Mouse (Mus musculus) kidney, adult 2 months (tissue): ENCODE measurements around the gene Alkbh8. TPM values are rescaled to one million over a fixed set of nuclear protein-coding genes. Genes with fewer than 3 reads are reported as not detected.
"Not testable (repeated sequence)": the region's sequence is repeated elsewhere in the genome, so short reads cannot be mapped to it uniquely, and the experiment has no call there.

Experiments
- DNase-seq: peaks from one replicate; pipeline ENCODE4 v3.0.0; 2021
- H3K27ac ChIP-seq: fragments of 200-500 bp; 2 replicates; pipeline ENCODE4 v1.5.1; 2012; ENCODE audit warnings: low read depth, low read length, control low read depth, inconsistent platforms; ENCODE audit not compliant: insufficient read depth
- H3K27me3 ChIP-seq: fragments of 200-500 bp; replicated peaks from 2 replicates; pipeline ENCODE4 v1.6.1; 2012; ENCODE audit warnings: mild to moderate bottlenecking, moderate library complexity, low read length, inconsistent platforms; ENCODE audit not compliant: control insufficient read depth, insufficient read depth
- H3K36me3 ChIP-seq: fragments of 200-500 bp; 2 replicates; pipeline ENCODE4 v1.6.1; 2012; ENCODE audit warnings: mild to moderate bottlenecking, moderate library complexity, low read length, inconsistent platforms; ENCODE audit not compliant: control insufficient read depth, insufficient read depth
- H3K4me1 ChIP-seq: fragments of 200-500 bp; 2 replicates; pipeline ENCODE4 v1.6.1; 2011; ENCODE audit warnings: low read length; ENCODE audit not compliant: control insufficient read depth, insufficient read depth
- H3K4me3 ChIP-seq: fragments of 200-500 bp; 2 replicates; pipeline ENCODE4 v1.5.1; 2011; ENCODE audit warnings: mild to moderate bottlenecking, low read depth, low read length, control low read depth; ENCODE audit not compliant: insufficient read depth
- CTCF ChIP-seq: fragments of 200-500 bp; conservative IDR thresholded peaks from 2 replicates; pipeline ENCODE4 v1.5.1; 2011; ENCODE audit warnings: low read depth, mild to moderate bottlenecking, control low read depth, low read length, moderate library complexity, mixed read lengths; ENCODE audit not compliant: insufficient read depth, insufficient read length
- POLR2A ChIP-seq: fragments of 200-500 bp; IDR thresholded peaks from one replicate; pipeline ENCODE4 v1.6.1; 2011; ENCODE audit warnings: low read depth, low read length, control low read depth
- WGBS: fragments of 180-500 bp; shearing (Covaris S2); methylation state at CpG from one replicate; pipeline ENCODE4 v1.1.7; 2018; 5-methylcytosine and 5-hydroxymethylcytosine counted together
- polyA plus RNA-seq: library from polyadenylated mRNA; depleted of rRNA; stranded (reverse); fragments of >200 nt; gene quantifications from 2 replicates; pipeline ENCODE4 v1.2.3, GENCODE M21; 2012

Alkbh8 gene
- polyA plus RNA-seq, 1 experiment = 2.6 TPM

DNA sequence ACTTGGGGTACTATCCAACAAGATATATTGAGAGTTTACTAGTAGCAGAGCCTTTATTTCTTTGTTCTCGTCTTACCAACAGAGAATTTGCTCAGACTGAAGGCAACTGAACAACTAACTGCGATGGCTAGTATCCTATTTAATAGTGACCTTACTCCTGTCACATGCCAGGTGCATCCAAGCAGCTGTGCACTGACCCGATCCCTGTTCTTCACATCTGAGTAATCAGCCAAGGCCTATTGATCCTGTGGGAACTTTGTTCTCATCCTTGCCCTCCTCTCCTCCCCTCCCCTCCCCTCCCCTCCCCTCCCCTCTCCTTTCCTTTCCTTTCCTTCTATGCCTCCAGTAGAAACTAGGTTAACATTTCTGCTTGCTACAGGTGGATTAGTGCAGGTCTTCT, 1.7 kb downstream of the Alkbh8 start:
- Histone ChIP-seq H3K4me3 (no peak overlapping the region), H3K4me1 (peaks cover 2% of the 10 kb centered on the region; the same call in 1 of the 2 replicates), H3K27me3 (no peaks in the 10 kb centered on the region), H3K36me3 (no peaks in the 10 kb centered on the region), H3K27ac (no peak overlapping the region)
- TF ChIP-seq CTCF (no peak), POLR2A (no peak)
- 51% methylated on average over 3 of the region's 3 CpGs for WGBS
- peak; percentile 70 for DNase-seq

DNA sequence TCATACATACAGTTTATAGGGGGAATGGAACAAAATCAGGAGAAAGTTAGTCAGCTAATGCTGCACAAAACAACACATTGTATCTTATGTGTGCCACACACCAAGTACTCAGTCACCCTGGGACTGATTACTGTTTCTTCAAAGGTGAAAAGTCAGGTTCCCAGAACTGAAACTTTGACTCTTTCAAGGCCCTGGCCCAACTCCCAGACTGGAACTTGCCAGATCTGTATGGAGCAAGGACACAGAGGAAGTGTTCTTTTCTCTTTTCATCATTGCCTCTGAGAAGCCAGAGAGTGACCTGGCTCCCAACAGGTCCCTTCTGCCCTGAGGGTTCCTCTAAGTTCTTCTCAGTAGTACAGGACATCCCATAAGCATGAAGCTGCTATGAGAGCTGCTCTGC, 10.2 kb downstream of the Alkbh8 start:
- H3K27me3 ChIP-seq = no peaks in the 10 kb centered on the region
- TF ChIP-seq CTCF (no peak), POLR2A (no peak)

DNA sequence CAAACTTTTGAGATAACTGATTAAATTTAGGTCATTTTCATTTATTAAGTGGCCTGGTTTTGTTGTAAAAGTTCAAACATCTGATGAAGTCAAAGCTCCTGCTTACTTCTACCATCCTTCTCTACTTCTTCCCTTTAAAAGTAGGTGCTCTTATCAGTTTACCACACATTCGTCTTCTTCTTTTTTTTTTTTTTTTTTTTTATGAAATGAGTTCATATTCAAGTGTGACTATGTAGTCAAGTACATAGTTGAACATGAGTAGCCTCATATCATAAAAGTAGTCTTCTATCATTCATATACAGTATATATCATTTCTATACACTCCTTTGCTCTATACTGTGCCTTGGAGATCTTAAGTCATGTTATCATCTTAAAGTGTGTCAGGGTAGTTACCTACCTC, 11.0 kb downstream of the Alkbh8 start:
- DNase-seq = no peak
- H3K4me1 ChIP-seq = no peaks in the 10 kb centered on the region
- peaks cover 9% of the 10 kb centered on the region for H3K36me3 ChIP-seq
- TF ChIP-seq POLR2A (no peak), CTCF (no peak)
- H3K4me3 ChIP-seq = no peak overlapping the region
- no peak overlapping the region for H3K27ac ChIP-seq
- WGBS = 92% methylated on average over 1 of the region's 1 CpGs
- no peaks in the 10 kb centered on the region for H3K27me3 ChIP-seq

More for the DNA sequence above, 10.2 kb downstream of the Alkbh8 start:
- H3K27ac ChIP-seq = no peak overlapping the region
- no peaks in the 10 kb centered on the region for H3K4me1 ChIP-seq
- H3K4me3 ChIP-seq = no peak overlapping the region
- H3K36me3 ChIP-seq = peaks cover 3% of the 10 kb centered on the region
- DNase-seq = peak; percentile 55

GRCm38 (mm10) chr9:3350056-3350455, 15.1 kb downstream of the Alkbh8 start:
- no peak for DNase-seq
- H3K27me3 ChIP-seq = no peaks in the 10 kb centered on the region
- no peak overlapping the region for H3K4me3 ChIP-seq
- H3K36me3 ChIP-seq = peaks cover 9% of the 10 kb centered on the region
- no peak overlapping the region for H3K27ac ChIP-seq
- 57% methylated on average over 1 of the region's 1 CpGs for WGBS
- H3K4me1 ChIP-seq = no peaks in the 10 kb centered on the region
- no peak for TF ChIP-seq CTCF
- no peak for TF ChIP-seq POLR2A

DNA sequence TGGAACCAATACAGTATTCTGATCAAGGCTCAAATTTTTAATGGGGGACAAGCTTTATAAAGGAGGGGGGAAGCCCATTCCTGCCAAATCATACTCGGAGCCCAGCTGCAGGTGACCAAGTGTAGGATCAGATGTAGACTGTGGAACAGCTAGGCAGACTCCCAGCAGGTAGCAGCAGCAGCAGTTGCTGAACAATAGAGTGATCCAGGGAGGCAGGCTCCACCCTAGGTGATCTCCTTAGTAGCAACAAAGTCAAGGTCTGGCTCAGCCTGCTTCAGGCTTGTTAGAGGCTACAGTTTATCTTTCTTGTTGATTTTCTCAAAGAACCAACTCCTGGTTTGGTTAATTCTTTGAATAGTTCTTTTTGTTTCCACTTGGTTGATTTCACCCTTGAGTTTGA, 41.4 kb downstream of the Alkbh8 start:
- DNase-seq = not testable (repeated sequence)
- WGBS = 50% methylated on average over 1 of the region's 1 CpGs

DNA sequence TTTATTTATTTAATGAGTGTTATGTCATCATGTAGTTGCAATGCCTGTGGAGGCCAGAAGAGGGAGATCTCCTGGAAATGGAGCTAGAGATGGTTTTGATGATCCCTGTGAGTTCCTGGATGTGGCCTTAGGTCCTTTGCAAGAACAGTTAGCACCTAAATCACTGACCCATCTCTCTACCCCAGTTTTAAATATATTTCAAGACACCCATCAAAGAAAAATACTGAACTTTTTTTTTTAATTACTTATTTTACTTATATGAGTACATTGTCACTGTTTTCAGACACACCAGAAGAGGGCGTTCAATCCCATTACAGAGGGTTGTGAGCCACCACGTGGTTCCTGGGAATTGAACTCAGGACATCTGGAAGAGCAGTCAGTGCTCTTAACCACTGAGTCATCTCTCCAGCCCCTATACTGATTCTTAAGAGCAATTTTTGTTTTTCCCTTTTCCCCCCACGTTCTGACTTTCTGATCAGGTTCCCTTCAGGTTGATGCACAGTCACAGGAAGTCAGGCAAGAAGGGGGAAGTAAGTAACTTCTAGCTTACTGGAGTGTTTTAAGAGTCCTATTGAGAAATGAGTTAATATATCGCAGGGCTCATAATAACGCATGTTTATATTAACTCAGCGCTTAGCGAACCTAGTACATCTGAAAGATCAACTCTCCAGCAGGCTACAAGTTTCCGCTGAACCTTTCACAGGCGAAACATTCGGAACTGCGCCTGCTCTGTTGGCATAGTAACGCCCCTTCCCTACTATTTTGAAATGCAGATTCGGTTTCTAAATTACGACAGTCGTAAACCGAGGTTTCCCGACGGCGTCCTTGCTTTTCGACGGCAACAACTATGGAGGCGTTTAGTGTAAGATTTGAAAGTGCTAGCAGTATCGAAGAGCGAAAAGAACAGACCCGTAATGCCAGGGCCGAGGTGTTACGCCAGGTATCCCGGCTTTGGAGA, 68.6 kb downstream of the Alkbh8 start, which contains the start of gene Cwf19l2:
TSS of gene Cwf19l2 (plus strand) at position 342 of the 958 bp plus-strand sequence.
- peak within 1 kb of the TSS; percentile 70 for H3K4me3 ChIP-seq
- no peaks in the 10 kb centered on the region for H3K27me3 ChIP-seq
- H3K36me3 ChIP-seq = no peaks in the 10 kb centered on the region
- WGBS = under 1% methylated on average over 28 of the region's 28 CpGs
- peak; percentile 96 for DNase-seq
- 0 out of 2 replicates have a peak, but pooled peaks have one; percentile 21 for TF ChIP-seq CTCF
- no peak for TF ChIP-seq POLR2A
- H3K4me1 ChIP-seq = peaks cover 3% of the 10 kb centered on the region; the same call in 1 of the 2 replicates
- peak within 1 kb of the TSS; percentile 78 for H3K27ac ChIP-seq

More for the DNA sequence above, 41.4 kb downstream of the Alkbh8 start:
- H3K4me3 ChIP-seq, H3K4me1 ChIP-seq, H3K27me3 ChIP-seq, H3K36me3 ChIP-seq, H3K27ac ChIP-seq: not testable (repeated sequence)

GRCm38 (mm10) chr9:3404372-3404771, 69.4 kb downstream of the Alkbh8 start:
- H3K27ac ChIP-seq = no peak overlapping the region
- DNase-seq = peak; percentile 28
- no peak for TF ChIP-seq POLR2A
- no peak for TF ChIP-seq CTCF

GRCm38 (mm10) chr9:3439555-3440300, 104.8 kb downstream of the Alkbh8 start:
- not testable (repeated sequence) for H3K36me3 ChIP-seq, H3K4me3 ChIP-seq, H3K4me1 ChIP-seq, DNase-seq, H3K27me3 ChIP-seq, H3K27ac ChIP-seq
- 78% methylated on average over 6 of the region's 6 CpGs for WGBS

More at GRCm38 (mm10) chr9:3404372-3404771, 69.4 kb downstream of the Alkbh8 start:
- Histone ChIP-seq H3K4me1 (peaks cover 3% of the 10 kb centered on the region; the same call in 1 of the 2 replicates), H3K36me3 (no peaks in the 10 kb centered on the region), H3K27me3 (no peaks in the 10 kb centered on the region), H3K4me3 (peak overlapping the region; percentile 70)
- WGBS = under 1% methylated on average over 13 of the region's 13 CpGs
